Mouse (Mus musculus) CH12F3 (cell line): ENCODE measurements around the gene Myh9.

Experiments
- in situ Hi-C: fragments of 300-500 bp; cut with MboI; formaldehyde crosslinking; loops from 2 replicates; pipeline ENCODE4 v1.14.3; 2020; ENCODE audit warnings: low sequenced_read_pairs

Myh9 gene

DNA sequence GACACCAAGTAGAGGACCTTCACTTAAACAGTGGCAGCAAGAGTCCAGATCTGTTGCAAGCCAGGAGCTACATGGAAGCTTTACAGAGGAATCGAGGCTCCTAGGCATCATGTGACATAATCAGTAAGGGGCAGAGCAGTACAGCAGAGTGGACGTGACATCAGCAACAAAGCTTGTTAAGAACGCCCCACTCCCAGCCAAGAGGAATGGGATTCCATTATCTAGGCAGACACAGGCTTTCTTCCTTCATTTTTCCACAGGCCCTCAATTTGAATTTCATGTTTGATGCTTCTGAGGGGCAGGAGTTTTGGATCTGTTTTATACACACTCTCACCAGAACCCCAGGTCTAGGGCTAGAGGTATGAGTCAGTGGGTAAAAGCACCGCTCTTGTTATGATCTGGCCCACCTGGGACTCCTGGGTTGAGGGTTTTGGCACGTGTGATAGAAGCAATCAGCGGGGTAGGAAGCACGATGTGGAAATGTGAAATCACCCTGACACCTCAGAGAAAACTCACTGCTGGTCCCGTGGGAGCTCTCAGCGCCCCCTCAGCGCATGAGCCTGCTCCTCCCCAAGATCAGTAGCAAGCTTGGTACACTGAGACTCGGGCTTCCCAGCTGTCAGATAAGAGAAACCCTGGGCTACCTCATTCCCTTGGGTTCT lies 30.7 kb downstream of the Myh9 start:
- in situ Hi-C loops = no loop called here

DNA sequence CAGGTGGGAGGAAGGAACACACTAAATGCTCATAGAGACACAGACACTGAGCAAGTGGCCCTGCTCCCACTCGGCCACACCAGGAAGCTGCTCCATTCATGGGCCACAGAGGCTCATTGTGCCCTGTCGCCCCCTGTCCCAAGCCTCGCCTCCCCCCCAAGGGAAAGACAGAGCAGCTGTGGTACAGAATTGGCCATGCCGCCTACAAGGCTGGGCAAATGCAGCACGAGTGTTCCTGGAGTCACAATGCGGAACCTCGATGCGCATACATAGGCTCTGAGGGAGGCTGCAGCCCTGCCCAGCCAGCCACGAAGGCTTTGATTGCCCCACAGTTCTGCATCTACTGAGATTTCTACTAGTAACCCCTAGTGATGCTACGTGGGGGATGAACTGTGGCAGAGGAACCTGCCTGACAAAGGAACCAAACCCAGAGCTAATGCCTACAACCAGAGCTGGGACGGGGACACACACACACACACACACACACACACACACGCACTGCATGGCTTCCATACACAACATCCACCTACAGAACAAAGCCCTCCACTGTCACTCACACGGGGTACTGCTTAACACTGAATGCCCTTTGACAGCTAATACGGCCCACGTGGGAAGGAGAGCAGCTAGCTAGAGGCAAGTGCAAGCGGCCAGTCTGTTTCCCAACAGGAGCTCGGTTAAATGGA lies 31.4 kb downstream of the Myh9 start:
- in situ Hi-C loops = no loop called here

DNA sequence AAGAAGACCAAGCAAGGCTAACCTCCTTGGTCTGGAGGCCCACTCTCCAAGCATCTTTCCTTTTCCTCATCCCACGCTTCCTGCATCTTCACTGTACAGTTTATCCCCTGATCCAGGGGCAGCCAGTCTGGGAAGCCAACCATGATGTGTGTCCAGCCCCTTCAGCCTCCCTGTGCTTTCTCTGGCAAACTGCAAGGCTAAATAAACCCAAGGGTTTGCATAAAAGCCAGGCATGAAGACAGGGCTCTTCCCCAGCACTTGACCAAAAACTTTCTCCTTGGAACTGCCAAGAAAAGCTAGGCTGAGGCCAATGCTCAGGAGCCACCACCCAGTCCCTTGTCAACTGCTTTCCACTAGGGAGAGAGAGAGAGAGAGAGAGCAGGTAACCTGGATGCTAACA lies 32.5 kb downstream of the Myh9 start:
- in situ Hi-C loops = no loop called here

DNA sequence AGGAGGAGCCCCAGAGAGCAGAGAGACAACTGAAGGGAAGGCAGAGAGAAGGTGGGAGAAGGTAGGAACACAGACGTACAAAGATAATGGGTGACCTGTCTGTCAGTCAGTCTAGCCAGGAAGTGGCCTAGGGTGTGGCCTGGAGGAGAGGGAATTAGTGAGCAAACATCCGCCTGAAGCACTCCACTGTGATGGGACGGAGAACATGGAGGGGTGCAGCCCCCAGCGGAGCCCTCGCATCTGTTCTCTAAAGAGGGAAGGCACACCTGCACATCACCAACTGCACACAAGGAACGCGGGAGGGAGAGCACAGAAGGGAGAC lies 34.8 kb downstream of the Myh9 start:
- in situ Hi-C loops = no loop called here

DNA sequence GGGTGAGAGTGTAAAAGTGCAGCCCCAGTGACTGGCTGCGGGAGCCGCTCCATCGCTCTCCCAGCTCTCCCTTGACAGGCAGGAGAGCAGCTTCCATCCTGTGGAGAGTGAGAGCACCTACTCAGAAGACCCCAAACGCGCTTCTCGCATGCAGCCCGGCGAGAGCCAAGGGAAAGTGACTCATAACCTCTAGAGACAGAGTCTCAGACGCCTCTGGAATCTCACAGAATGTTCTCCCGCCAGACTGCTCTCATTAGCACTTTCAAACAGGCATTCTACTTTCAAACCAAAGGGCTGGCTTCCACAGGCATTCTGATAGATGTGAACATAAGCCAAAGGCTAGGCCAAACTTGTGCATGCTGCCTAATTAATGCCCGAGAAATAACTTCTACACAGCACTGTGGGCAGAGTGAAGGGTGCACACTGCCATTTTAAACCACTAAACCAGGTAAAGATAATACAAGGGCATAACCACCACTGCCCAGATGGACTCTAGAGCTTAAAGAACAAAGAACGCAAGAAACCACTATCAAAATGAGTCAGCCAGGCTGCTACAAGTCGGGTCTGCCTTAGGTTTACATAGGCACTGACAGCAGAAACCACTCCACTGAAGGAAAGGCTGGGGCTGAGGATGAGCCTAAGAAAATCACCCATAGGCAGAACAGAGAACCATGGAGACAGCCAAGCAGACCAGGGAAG lies 35.3 kb downstream of the Myh9 start:
- in situ Hi-C loops = no loop called here

DNA sequence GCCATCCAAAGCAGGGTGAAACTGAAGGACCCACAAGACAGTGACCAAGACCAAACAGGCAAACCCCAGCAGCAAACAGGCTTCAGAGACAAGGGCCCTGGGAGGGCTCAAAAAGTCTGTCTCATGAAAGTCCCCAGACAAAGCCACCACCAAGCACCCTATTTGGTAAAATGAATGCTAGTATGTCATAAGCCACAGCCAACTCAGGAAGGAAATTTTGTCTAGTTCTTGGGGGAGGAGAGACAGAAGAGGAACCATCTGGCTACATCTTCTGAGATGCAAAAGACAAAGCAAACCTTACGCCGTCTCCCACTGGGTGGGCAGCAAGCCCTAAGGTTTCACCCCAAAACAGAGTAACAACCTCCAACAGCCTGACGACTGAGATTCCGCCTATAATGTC lies 36.3 kb downstream of the Myh9 start:
- in situ Hi-C loops = no loop called here

DNA sequence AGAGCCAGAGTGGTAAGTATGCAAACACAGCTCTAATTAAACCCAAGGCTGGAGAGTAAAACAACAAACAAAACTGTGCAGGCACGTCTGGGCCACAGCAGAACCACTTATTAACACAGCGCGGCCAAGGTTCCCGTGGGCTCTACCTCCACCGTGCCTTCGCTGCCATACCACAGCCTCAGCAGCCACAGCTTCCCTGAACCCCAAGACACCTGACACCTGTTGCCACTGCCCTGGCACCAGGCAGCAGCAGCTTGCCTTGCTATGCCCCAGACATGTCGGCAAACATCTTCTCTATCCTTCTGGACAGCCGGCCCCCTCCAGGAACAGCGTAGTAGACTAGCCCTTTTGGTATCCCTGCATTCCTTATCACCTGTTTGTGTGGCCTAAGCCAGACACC lies 37.0 kb downstream of the Myh9 start:
- in situ Hi-C loops = no loop called here

DNA sequence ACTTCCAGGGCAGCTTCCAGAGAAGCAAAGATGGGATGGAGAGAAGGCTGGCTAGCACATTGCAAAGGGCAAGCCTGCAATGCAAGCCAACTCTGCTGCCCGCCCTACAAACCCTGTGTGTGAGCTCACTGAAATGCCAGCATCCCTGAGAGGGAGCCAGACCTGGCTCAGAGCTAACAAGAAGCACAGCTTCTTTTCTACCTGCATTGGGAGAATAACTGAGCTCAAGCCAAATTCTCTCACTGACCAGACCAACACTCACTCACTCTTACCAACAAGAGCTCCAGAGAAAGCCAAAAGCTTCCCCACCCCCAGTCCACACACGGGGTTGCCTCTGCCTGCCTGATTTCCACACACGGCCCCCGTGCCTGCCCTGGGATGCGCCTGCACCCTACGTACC lies 37.5 kb downstream of the Myh9 start:
- in situ Hi-C loops = no loop called here

DNA sequence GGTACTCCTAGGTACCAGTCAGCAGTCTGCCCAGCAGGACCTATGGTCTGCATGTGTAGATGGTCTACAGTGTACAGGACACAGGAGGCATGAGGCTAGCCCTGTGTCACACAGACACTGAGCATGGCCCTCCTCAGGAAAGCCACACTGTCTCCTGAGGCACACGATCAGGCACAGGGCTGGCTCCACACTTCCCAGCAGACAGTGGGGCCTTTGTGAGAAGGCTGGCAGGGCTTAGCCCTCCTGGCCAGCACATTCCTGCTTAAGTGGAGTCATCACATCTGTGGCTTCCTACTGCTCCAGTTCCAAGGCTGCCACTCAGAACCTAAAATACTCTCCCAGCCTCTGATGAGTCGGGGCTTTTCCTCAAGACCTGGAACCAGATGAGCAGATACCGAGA lies 38.2 kb downstream of the Myh9 start:
- in situ Hi-C loops = no loop called here

DNA sequence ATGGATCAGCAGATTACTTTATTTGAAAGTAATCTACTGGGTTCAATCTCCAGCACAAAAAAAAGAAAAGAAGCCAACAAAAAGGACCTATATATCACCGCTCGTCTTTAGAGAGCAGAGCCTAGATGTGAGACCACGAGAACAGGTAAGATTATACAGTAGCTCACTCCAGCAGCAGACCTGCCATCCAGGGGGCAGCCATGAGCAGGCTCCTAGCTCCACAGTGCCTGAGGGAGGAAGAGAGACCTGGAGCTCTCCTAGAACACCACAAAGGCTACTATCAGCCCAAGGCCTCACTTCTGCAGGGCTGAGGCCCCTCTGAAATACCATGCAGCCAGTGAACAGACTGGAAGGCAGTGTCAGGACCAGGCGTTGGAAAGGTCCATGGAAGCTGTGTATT lies 39.0 kb downstream of the Myh9 start:
- in situ Hi-C loops = no loop called here

DNA sequence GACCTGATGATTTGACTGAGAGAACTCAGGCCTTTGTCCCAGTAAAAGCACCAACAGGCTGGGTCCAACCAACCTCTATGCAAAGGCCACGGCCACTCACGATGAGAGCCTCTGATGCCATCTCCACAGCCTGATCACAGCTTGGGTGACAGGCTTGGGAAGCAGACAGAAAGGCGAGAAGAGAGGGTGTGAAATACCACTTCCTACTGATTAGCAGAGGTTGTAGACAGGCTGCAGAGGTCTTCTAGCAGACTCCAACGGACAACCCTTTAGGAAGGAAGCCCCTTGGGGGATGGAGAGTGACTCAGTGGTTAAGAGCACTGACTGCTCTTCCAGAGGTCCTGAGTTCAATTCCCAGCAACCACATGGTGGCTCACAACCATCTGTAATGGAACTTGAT lies 40.8 kb downstream of the Myh9 start:
- in situ Hi-C loops = no loop called here

DNA sequence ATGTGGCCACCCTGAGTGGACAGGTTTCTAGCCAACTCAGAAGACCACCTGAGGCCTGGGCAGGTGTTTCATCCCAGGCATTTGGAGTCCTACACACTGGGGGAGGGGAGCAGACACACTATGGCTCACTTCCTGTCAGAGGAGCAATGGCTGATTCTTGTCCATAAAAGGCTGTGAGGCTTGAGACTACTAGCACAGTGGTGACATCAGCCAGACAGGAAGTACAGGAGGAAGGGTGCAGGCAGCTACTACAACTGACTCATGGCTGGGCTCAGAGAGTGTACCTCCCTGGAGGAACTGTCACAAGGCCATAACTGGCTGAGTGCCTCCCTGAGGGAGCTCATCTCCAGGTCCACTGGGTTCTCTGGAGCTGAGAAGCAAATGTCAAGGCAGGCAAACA lies 41.5 kb downstream of the Myh9 start:
- in situ Hi-C loops = no loop called here

DNA sequence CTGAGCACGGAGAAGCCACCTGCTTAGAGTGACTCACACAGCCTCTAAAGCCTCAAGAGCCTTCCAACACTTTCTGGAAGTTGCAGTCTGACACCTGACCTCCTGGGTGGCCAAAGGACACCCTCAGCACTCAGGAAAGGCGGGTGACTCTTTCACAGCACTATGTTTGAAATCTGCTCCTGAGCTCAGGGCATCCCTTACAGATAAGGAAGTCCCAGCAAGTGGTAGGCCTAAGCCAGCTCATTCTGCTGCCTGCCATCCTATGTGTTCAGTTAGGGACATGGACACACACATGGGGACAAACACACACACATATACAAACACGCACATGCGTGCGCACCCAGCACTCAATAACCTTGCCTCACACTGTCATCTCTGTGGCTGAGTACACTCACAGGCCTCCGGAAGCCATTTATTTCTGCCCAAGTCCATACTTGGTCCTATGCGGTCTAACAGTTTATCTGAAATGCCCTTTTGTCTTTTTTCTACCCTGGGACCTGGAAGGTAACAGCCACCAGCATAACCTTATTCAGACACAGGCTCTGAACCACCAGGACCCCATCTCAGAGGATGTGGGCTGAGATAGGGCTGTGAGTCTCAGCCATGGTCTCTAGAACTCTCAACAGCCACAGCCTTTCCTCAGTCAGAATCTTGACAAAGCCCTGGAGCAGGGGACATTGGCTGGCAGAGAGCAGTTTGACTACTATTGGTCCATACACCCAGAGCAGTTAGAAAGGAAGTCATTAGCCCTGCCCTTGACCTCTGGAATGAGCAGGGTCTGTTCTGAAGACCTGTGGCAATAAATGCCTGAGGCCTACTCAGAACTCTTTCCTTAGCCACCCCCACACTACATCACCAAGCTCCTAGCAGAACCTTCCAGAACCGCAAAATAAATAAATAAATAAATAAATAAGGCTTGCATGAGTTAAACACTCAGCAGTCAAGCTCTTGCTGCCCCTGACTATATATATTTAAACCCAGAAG lies 42.2 kb downstream of the Myh9 start:
- in situ Hi-C loops = no loop called here

DNA sequence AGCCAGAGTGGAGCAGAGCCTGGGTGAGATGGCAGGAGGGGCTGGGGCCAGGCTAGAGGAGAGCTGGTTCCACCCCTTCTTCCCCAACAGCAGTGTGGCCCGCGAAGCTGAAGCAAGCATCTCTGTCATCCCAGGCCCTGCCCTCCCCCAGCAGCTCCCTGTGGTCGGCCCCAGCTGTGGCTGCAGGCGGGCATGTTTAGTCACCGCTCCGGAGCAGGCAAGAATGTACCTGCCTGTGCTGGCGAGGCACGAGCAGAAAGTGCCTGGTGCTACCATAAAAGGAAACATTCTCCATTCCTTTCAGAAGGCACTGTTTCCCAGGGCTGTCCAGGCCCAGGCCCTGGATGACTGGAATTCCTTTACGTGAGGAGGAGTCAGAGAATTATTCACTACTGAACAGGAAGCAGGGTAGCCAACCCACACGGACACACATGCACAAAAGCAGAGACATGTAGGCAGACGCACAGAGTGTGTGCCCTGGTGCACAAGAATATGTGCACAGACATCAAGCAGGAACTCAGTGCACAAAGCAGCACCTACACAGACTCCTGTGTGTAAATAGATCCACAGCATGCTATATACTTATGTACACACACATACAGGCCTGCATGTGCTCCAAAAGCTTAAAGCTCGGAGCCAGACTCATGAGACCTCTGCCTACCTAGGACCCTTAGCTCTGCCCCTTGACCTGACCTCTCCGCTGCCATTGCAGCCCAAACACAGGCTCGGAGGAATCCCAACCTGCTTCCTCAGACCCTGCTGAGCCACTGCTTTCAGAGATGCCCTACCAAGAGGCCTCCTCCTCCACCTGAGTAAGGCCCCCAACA lies 43.1 kb downstream of the Myh9 start:
- in situ Hi-C loops = no loop called here

DNA sequence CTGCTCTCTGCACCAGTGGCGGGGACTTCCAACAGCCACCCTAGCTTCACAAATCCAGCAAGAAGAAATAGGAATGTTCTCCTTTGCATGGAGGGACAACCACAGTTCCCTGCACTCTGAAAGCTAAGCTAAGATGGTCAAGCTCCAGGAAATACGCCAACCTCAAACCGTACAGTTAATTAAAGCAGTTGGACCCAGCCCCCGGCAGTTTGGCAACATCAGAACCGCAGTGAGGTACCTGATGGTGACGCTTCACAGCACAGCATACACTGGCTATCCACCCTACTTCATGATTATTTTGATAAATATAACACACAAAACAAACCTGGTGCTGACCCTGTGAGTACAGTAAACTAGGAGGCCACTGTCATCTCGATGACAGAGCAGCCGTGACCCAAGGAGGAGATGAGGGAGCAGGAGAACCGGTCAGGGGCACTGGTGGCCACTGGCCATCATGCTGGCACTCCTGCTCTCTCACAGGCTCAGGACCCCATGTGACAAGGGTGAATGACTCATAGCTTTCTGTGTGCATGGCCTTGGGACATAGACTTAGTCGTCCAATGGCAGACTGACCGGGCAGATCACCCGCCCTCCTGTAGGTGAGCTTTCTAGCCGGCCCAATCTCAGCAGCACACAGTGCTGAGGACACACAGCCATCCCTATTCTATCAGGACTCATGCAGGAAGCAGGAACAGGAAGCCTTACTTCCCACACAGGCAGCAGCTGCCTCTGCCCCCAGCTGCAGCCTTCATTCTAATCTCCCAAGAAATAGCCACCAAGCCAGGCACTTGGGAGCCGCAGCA lies 44.2 kb downstream of the Myh9 start:
- in situ Hi-C loops = no loop called here

DNA sequence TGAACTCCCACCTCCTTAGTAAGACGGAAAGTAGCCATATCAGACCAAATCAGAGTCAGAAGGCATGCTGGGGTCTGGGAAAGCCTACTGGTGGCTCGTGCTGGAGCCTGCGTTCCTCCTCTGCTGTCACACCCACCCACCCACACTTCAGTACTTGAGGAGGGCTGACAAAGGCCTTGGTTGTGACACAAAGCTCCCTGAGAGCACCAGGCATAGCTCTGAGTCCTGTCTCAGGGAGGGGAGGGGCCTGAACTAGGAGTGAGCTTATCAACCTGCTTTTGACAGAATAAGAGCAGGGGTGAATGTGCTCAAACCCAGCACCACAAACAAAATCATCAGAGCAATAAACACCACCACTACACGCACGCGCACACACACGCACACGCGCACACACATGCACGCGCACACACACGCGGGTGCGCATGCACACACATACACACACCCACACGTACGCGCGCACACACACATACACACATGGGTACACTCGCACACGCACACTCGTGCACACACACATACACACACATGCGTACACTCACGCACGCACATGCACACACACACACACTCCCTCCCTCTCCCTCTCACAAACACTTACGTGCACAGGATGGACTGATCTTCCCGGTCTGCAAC lies 45.5 kb downstream of the Myh9 start:
- in situ Hi-C loops = no loop called here

DNA sequence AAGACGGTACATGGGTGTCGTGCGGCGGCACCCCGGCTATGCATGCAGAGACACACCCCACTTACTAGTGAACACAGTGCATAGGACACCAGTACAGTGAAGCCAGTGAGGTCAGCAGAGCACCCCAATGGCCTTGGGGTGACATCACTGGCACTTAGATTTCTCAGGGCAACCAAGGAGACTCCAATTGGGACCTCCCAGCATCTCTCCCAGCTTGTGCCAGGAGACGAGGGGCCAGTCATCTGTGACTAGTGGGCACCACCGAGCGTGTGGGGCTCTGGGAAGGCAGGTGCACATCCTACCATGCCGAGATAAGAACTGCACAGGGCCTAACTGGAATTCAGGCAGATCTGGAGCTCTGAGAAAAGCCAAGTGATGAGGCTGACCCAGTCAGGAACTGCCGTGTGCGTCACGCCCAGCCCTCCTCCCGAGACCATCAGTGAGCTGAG lies 47.0 kb downstream of the Myh9 start:
- in situ Hi-C loops = no loop called here

DNA sequence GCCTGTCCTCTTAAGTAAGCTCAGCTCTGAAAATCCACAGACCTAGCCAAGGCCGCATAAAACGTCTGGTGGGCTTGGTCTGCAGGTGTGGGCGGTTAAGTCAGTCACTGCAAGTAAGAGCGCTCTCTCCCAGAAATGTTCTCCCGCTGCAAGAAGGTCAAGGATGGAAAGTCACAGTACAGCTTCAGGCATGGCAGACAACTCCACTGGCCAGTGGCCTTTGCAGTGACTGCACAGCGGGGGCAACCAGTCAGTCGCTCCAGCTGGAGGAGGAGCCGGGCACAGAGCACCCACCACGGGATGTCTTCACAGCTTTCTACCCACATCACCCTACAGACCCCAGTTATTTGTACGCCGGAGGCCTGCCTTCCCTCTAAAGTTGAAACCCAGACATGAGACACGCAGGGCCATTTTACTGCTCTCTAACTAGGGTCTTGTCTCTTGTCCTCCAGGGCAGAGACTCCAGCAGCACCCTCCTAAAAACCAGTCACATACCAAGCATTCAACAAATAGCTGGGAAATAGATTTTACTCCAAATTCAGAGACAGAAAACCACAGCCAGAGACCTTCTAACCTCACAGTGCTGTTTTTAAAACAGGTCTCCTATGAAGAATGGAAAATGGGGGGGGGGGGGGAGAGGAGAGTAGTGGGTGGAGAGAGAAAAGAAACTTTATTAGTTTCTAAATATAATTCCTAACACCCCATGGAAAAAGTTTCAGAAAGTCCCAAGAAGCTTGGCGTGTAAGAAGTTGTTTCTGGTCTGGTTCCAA lies 47.7 kb downstream of the Myh9 start:
- in situ Hi-C loops = no loop called here
